Mouse (Mus musculus) small intestine, adult 2 months (tissue): ENCODE measurements at regions not wholly inside any gene's neighbourhood (a gene's known extent, or its start where the extent isn't known, plus 50 kb on each side); places are given as distances from the start of the nearest gene placed in this dataset.

Experiments
- CTCF ChIP-seq: fragments of 200-500 bp; IDR thresholded peaks from 2 replicates; pipeline ENCODE4 v1.5.1; 2012; ENCODE audit warnings: low read depth, mild to moderate bottlenecking, control low read depth, inconsistent platforms, low read length, moderate library complexity, mixed read lengths; ENCODE audit not compliant: insufficient replicate concordance, insufficient read length; ENCODE audit errors: extremely low read depth
- POLR2A ChIP-seq: fragments of 200-500 bp; IDR thresholded peaks from 2 replicates; pipeline ENCODE4 v1.6.1; 2012; ENCODE audit warnings: low read depth, mild to moderate bottlenecking, control low read depth, inconsistent platforms, low read length, moderate library complexity

DNA sequence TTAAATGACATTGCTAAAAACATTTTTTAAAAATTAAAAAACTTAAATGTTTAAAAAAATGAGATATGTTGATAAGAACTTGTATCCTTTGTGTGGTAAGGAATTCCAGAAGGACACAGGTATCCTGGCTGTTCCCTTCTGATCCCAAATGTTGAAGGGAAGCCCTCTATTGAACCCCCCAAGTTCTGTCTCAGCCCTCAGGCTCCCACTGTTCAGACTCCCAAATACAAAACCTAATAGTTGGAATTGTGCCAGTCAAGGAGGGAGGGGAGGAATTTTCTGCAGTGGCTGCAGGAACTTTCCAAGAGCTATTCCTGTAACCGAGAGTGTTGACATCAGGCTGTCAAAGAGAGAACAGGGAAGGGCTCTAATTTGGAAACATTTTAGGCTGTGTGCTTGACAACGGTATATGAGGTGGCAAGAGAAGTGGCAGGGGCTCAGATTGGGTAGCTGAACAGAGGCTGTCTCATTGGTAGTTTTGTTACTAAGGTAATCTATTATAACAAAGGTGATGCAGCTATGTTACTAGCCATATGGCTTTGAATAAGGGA lies 843.8 kb upstream of the A1bg start:
- no peak for TF ChIP-seq CTCF
- TF ChIP-seq POLR2A: no peak
